Mouse (Mus musculus) large intestine, adult 2 months (tissue): ENCODE measurements around the gene Dok5. TPM values are rescaled to one million over a fixed set of nuclear protein-coding genes. Genes with fewer than 3 reads are reported as not detected.

Source experiments
- DNase-seq: peaks from one replicate; pipeline ENCODE4 v3.0.0-alpha.2; 2012; ENCODE audit warnings: low read depth, low spot score
- WGBS: fragments of 180-500 bp; shearing (Covaris S2); methylation state at CpG from one replicate; pipeline ENCODE4 v1.1.7; 2018; 5-methylcytosine and 5-hydroxymethylcytosine counted together
- polyA plus RNA-seq: library from polyadenylated mRNA; depleted of rRNA; stranded (reverse); fragments of >200 nt; gene quantifications from 2 replicates; pipeline ENCODE4 v1.2.3, GENCODE M21; 2012

The Dok5 gene
- polyA plus RNA-seq, 1 experiment: 0.42 TPM

- WGBS: 89% methylated on average over 1 of the region's 1 CpGs
- DNase-seq: no peak
Observed at GRCm38 (mm10) chr2:170733671-170734070, 2.1 kb downstream of the Dok5 start.

GRCm38 (mm10) chr2:170734446-170734845 lies 2.8 kb downstream of the Dok5 start:
- WGBS: 61% methylated on average over 3 of the region's 3 CpGs

GRCm38 (mm10) chr2:170738446-170738845 lies 6.8 kb downstream of the Dok5 start:
- no peak for DNase-seq
- 84% methylated on average over 9 of the region's 9 CpGs for WGBS

More at GRCm38 (mm10) chr2:170734446-170734845, 2.8 kb downstream of the Dok5 start:
- no peak for DNase-seq

- no peak for DNase-seq
- 85% methylated on average over 9 of the region's 9 CpGs for WGBS
Observed at GRCm38 (mm10) chr2:170738891-170739290, 7.3 kb downstream of the Dok5 start.

GRCm38 (mm10) chr2:170739713-170740365 lies 8.2 kb downstream of the Dok5 start:
- WGBS: 60% methylated on average over 8 of the region's 8 CpGs

GRCm38 (mm10) chr2:170743521-170743920 lies 11.9 kb downstream of the Dok5 start:
- WGBS: 75% methylated on average over 2 of the region's 2 CpGs
- DNase-seq: no peak

More at GRCm38 (mm10) chr2:170739713-170740365, 8.2 kb downstream of the Dok5 start:
- no peak for DNase-seq

GRCm38 (mm10) chr2:170748901-170749300 lies 17.3 kb downstream of the Dok5 start:
- DNase-seq: no peak
- 75% methylated on average over 3 of the region's 3 CpGs for WGBS

GRCm38 (mm10) chr2:170752191-170752850 lies 20.7 kb downstream of the Dok5 start:
- DNase-seq: no peak
- WGBS: 68% methylated on average over 10 of the region's 10 CpGs

- 66% methylated on average over 2 of the region's 2 CpGs for WGBS
- DNase-seq: no peak
Observed at GRCm38 (mm10) chr2:170755817-170756216, 24.2 kb downstream of the Dok5 start.

- no peak for DNase-seq
- 67% methylated on average over 7 of the region's 7 CpGs for WGBS
Observed at GRCm38 (mm10) chr2:170756667-170757066, 25.1 kb downstream of the Dok5 start.

- DNase-seq: no peak
- WGBS: 32% methylated on average over 14 of the region's 14 CpGs
Observed at GRCm38 (mm10) chr2:170757228-170757875, 25.7 kb downstream of the Dok5 start.

- no peak for DNase-seq
- 89% methylated on average over 5 of the region's 5 CpGs for WGBS
Observed at GRCm38 (mm10) chr2:170758201-170758600, 26.6 kb downstream of the Dok5 start.

- 23% methylated on average over 3 of the region's 3 CpGs for WGBS
- DNase-seq: no peak
Observed at GRCm38 (mm10) chr2:170764704-170765103, 33.1 kb downstream of the Dok5 start.

GRCm38 (mm10) chr2:170767243-170767642 lies 35.6 kb downstream of the Dok5 start:
- WGBS: 47% methylated on average over 8 of the region's 8 CpGs
- no peak for DNase-seq

GRCm38 (mm10) chr2:170768699-170769098 lies 37.1 kb downstream of the Dok5 start:
- 77% methylated on average over 6 of the region's 6 CpGs for WGBS

GRCm38 (mm10) chr2:170771555-170771954 lies 39.9 kb downstream of the Dok5 start:
- WGBS: 8% methylated on average over 1 of the region's 1 CpGs
- DNase-seq: no peak

More at GRCm38 (mm10) chr2:170768699-170769098, 37.1 kb downstream of the Dok5 start:
- DNase-seq: no peak

GRCm38 (mm10) chr2:170772126-170772884 lies 40.7 kb downstream of the Dok5 start:
- 15% methylated on average over 19 of the region's 19 CpGs for WGBS
- no peak for DNase-seq

GRCm38 (mm10) chr2:170772885-170773270 lies 41.3 kb downstream of the Dok5 start:
- WGBS: 64% methylated on average over 8 of the region's 8 CpGs
- no peak for DNase-seq

GRCm38 (mm10) chr2:170775577-170775976 lies 44.0 kb downstream of the Dok5 start:
- WGBS: 81% methylated on average over 15 of the region's 15 CpGs

GRCm38 (mm10) chr2:170776107-170776506 lies 44.5 kb downstream of the Dok5 start:
- WGBS: 86% methylated on average over 11 of the region's 11 CpGs

More at GRCm38 (mm10) chr2:170775577-170775976, 44.0 kb downstream of the Dok5 start:
- no peak for DNase-seq

More at GRCm38 (mm10) chr2:170776107-170776506, 44.5 kb downstream of the Dok5 start:
- DNase-seq: no peak
